Mouse (Mus musculus) cerebellum, adult 2 months (tissue): ENCODE data around the gene Slc26a6.

Experiments
- CTCF ChIP-seq: fragments of 200-500 bp; IDR thresholded peaks from 2 replicates; pipeline ENCODE4 v1.5.1; 2011; ENCODE audit warnings: low read depth, mild to moderate bottlenecking, control low read depth, low read length, moderate library complexity, borderline replicate concordance; ENCODE audit not compliant: insufficient read depth
- POLR2A ChIP-seq: fragments of 200-500 bp; IDR thresholded peaks from 2 replicates; pipeline ENCODE4 v1.6.1; 2011; ENCODE audit warnings: low read length, control low read depth, borderline replicate concordance; ENCODE audit not compliant: insufficient read depth

DNA sequence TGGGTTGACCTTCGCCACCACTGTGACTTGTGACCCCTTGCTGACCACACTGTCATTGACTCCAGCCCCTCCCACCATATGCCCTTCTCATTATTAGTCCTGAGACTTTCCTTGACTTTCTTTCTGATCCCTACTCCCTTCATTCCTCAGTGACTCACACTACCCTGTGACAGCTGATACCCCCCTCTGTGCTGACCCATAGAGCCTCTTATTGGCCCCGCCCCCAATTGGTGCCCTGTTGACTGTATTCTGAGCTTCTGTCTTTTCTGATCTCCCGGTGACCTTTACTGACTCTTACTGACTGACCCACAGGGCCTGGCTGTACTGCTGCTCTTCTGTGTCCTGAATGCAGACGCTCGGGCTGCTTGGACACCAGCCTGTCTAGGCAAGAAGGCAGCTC, 7.7 kb upstream of the Slc26a6 start:
- no peak for TF ChIP-seq POLR2A
- no peak for TF ChIP-seq CTCF
